Mouse (Mus musculus) hindbrain, embryonic 14.5 days (tissue): ENCODE data around the gene Hnrnph1. TPM values are rescaled to one million over a fixed set of nuclear protein-coding genes. Genes with fewer than 3 reads are reported as not detected.
A peak's percentile ranks its signal among the peaks of the same experiment; 100 is the strongest.

ENCODE experiments used
- ATAC-seq: fragments of 200-750 bp; cut with Nextera tagmentation; 2 replicates; pipeline ENCODE4 v1.8.0; 2017; ENCODE audit warnings: moderate number of reproducible peaks, mild to moderate bottlenecking, moderate TSS enrichment, moderate library complexity; ENCODE audit not compliant: low FRiP score
- DNase-seq: peaks from one replicate; pipeline ENCODE4 v3.0.0-alpha.2; 2015; ENCODE audit warnings: low spot score
- H3K27ac ChIP-seq: fragments of 300-500 bp; sonication (generic); 2 replicates; pipeline ENCODE4 v1.5.1; 2014; ENCODE audit warnings: mild to moderate bottlenecking, moderate library complexity
- H3K27me3 ChIP-seq: fragments of 300-500 bp; sonication (generic); 2 replicates; pipeline ENCODE4 v1.6.1; 2014; ENCODE audit warnings: mild to moderate bottlenecking, low read length, mixed read lengths; ENCODE audit not compliant: control insufficient read depth, insufficient read depth
- H3K36me3 ChIP-seq: fragments of 300-500 bp; sonication (generic); replicated peaks from 2 replicates; pipeline ENCODE4 v1.6.1; 2014; ENCODE audit not compliant: control insufficient read depth, insufficient read depth
- H3K4me1 ChIP-seq: fragments of 300-500 bp; sonication (generic); replicated peaks from 2 replicates; pipeline ENCODE4 v1.6.1; 2014; ENCODE audit warnings: antibody characterized with exemption, low read length, mixed read lengths; ENCODE audit not compliant: control insufficient read depth, insufficient read depth
- H3K4me2 ChIP-seq: fragments of 300-500 bp; sonication (generic); replicated peaks from 2 replicates; pipeline ENCODE4 v1.6.1; 2014; ENCODE audit warnings: mild to moderate bottlenecking, moderate library complexity
- H3K4me3 ChIP-seq: fragments of 300-500 bp; sonication (generic); replicated peaks from 2 replicates; pipeline ENCODE4 v1.5.1; 2014; ENCODE audit warnings: mild to moderate bottlenecking, low read length
- H3K9ac ChIP-seq: fragments of 300-500 bp; sonication (generic); 2 replicates; pipeline ENCODE4 v1.6.1; 2014
- H3K9me3 ChIP-seq: fragments of 300-500 bp; sonication (generic); 2 replicates; pipeline ENCODE4 v1.6.1; 2016; ENCODE audit warnings: low read length; ENCODE audit not compliant: control insufficient read depth
- WGBS: fragments of 180-500 bp; shearing (Covaris S2); extraction: QIAGEN DNeasy Blood & Tissue Kit; methylation state at CpG from one replicate; pipeline ENCODE4 v1.1.7; 2014; 5-methylcytosine and 5-hydroxymethylcytosine counted together
- polyA plus RNA-seq: library from polyadenylated mRNA; unstranded; fragments of >200 nt; fragmentation: Nextera tagmentation; extraction: Ambion mirVana; gene quantifications from 2 replicates; pipeline ENCODE4 v1.2.1, GENCODE M21; 2014

The Hnrnph1 gene
- polyA plus RNA-seq, 1 experiment from 2014 or later, result 429 TPM

- ATAC-seq (no peak), DNase-seq (no peak)
- Histone ChIP-seq H3K9me3 (no peaks in the 10 kb centered on the region), H3K9ac (peak overlapping the region; percentile 90), H3K4me3 (peak overlapping the region; percentile 84), H3K27me3 (no peaks in the 10 kb centered on the region), H3K4me2 (peak overlapping the region; percentile 99), H3K27ac (no peak overlapping the region), H3K4me1 (peaks cover 28% of the 10 kb centered on the region), H3K36me3 (peaks cover 42% of the 10 kb centered on the region)
- WGBS, result 69% methylated on average over 12 of the region's 12 CpGs
Measured at GRCm38 (mm10) chr11:50379023-50379752, 2.4 kb downstream of the Hnrnph1 start.

DNA sequence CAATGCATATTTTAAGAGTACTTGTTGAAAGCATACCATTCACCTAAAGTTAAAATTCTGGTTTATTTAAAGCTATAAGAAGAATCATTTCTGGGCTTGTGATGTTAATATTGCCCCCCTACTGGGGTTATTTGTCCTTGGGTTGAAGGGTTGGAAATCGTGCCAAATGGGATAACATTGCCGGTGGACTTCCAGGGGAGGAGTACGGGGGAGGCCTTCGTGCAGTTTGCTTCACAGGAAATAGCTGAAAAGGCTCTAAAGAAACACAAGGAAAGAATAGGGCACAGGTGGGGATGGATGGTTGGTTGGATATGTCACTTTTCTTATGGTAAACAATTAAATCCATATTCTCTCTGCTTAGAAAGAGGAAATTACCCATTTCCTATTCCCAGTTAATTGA lies 4.5 kb downstream of the Hnrnph1 start:
- 22% methylated on average over 4 of the region's 4 CpGs for WGBS

GRCm38 (mm10) chr11:50387167-50387679 lies 10.4 kb downstream of the Hnrnph1 start:
- Histone ChIP-seq H3K4me1 (no peaks in the 10 kb centered on the region), H3K27me3 (no peaks in the 10 kb centered on the region), H3K27ac (no peak overlapping the region), H3K4me3 (no peak overlapping the region), H3K36me3 (peaks cover 86% of the 10 kb centered on the region), H3K9me3 (no peaks in the 10 kb centered on the region), H3K4me2 (no peak overlapping the region), H3K9ac (no peak overlapping the region)
- ATAC-seq (0 out of 2 replicates have a peak, but pooled peaks have one; percentile 9), DNase-seq (peak; percentile 36)
- 87% methylated on average over 3 of the region's 3 CpGs for WGBS

More for the DNA sequence above, 4.5 kb downstream of the Hnrnph1 start:
- Histone ChIP-seq H3K4me1 (peaks cover 23% of the 10 kb centered on the region), H3K9me3 (no peaks in the 10 kb centered on the region), H3K36me3 (peaks cover 60% of the 10 kb centered on the region), H3K27ac (no peak overlapping the region), H3K9ac (peak overlapping the region; percentile 53; the same call in 1 of the 2 replicates), H3K4me3 (peak overlapping the region; percentile 26), H3K27me3 (no peaks in the 10 kb centered on the region), H3K4me2 (peak overlapping the region; percentile 59)
- no peak for ATAC-seq
- DNase-seq, result no peak

DNA sequence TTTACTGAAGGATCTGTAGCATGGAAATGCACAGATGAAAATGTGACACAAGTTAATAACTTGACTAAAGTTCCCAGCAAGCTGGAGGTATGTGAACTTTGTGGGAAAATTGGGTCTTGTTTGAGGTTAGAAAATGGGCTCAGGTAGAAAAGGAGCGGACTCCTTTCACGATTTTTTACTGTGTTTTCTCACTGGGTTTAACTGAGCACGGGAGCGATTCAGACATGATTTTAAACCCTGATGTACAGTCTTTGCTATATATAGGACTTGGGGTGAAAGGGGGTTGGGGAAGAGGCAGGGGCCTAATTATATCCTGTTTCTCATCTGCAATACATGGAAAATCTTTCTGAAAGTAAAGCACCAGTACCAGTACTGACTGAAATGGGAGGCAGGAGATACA lies 10.9 kb downstream of the Hnrnph1 start:
- ATAC-seq (no peak), DNase-seq (no peak)
- Histone ChIP-seq H3K9ac (no peak overlapping the region), H3K27ac (no peak overlapping the region), H3K4me3 (no peak overlapping the region), H3K4me2 (no peak overlapping the region), H3K36me3 (peaks cover 83% of the 10 kb centered on the region), H3K4me1 (no peaks in the 10 kb centered on the region), H3K27me3 (no peaks in the 10 kb centered on the region), H3K9me3 (no peaks in the 10 kb centered on the region)
- WGBS, result 92% methylated on average over 4 of the region's 4 CpGs

- H3K4me1 ChIP-seq, result no peaks in the 10 kb centered on the region
- ATAC-seq (no peak), DNase-seq (no peak)
- no peak overlapping the region for H3K4me3 ChIP-seq
- no peak overlapping the region for H3K9ac ChIP-seq
- H3K36me3 ChIP-seq, result peaks cover 82% of the 10 kb centered on the region
- 97% methylated on average over 3 of the region's 3 CpGs for WGBS
- no peaks in the 10 kb centered on the region for H3K27me3 ChIP-seq
- H3K9me3 ChIP-seq, result no peaks in the 10 kb centered on the region
- no peak overlapping the region for H3K27ac ChIP-seq
- H3K4me2 ChIP-seq, result no peak overlapping the region
Measured at GRCm38 (mm10) chr11:50388217-50388929, 11.6 kb downstream of the Hnrnph1 start.

GRCm38 (mm10) chr11:50389011-50389410 lies 12.2 kb downstream of the Hnrnph1 start:
- no peak for ATAC-seq
- no peak for DNase-seq
- peaks cover 84% of the 10 kb centered on the region for H3K36me3 ChIP-seq
- no peak overlapping the region for H3K4me3 ChIP-seq
- no peaks in the 10 kb centered on the region for H3K27me3 ChIP-seq
- H3K4me2 ChIP-seq, result no peak overlapping the region
- 85% methylated on average over 3 of the region's 3 CpGs for WGBS
- H3K9ac ChIP-seq, result no peak overlapping the region
- no peak overlapping the region for H3K27ac ChIP-seq
- no peaks in the 10 kb centered on the region for H3K4me1 ChIP-seq
- no peaks in the 10 kb centered on the region for H3K9me3 ChIP-seq

DNA sequence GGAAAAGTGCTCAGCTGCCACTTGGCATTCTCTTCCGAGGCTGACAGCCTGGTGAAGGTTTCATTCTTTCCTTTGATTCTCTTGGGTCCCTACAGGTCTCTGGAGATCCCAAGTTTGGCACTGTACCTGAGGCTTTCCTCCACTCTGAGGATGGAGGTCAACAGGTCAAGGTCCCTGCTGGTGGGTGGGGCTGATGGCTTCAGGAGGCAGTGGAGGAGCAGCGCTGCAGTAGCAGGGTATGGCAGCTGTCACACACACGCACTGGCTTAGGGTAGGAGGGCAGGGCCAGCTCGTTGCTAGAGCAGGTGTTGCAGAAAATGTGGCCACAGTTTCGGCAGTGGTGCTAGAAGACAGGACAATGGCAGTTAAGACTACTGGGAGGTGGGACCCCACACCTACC lies 12.8 kb downstream of the Hnrnph1 start:
- ATAC-seq, result no peak

DNA sequence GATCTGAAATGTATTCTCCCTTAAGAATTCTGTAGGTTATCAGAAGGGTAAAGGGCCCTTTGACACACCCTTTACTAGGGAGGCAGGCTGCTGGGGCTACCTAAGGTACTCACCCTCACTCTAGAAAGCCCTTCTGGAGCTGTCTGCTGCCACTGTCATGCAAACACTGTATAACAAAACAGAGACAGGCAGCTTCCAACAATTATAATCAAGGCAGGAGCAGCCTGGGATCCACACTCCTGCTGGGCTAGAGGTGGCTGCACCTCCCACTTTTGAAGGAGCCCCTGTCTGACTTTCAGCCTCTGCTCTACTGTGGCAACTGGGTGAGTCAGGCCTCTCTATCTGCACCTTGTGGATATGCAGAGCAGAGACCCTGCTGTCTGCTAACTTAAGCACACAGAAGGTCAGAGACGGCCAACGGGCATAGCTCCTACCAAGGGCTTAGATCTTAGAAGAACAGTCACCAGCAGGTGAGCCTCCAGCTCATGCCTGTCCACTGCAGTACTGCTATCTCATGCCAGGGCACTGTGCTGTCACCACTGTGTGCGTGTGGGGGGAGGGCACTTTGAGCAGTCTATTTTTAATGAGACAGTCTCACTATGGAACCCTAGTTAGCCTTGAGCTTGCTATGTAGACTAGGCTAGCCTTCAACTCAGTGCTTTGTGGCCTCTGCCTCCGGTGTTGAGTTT lies 14.6 kb downstream of the Hnrnph1 start:
- Histone ChIP-seq H3K4me1 (no peaks in the 10 kb centered on the region), H3K27ac (no peak overlapping the region), H3K9ac (no peak overlapping the region), H3K4me3 (no peak overlapping the region), H3K4me2 (no peak overlapping the region), H3K27me3 (no peaks in the 10 kb centered on the region), H3K9me3 (no peaks in the 10 kb centered on the region), H3K36me3 (peaks cover 80% of the 10 kb centered on the region)
- WGBS, result 86% methylated on average over 4 of the region's 4 CpGs
- no peak for ATAC-seq
- DNase-seq, result no peak

More for the DNA sequence above, 12.8 kb downstream of the Hnrnph1 start:
- Histone ChIP-seq H3K4me1 (no peaks in the 10 kb centered on the region), H3K27ac (no peak overlapping the region), H3K4me3 (no peak overlapping the region), H3K9me3 (no peaks in the 10 kb centered on the region), H3K9ac (no peak overlapping the region), H3K27me3 (no peaks in the 10 kb centered on the region), H3K36me3 (peaks cover 86% of the 10 kb centered on the region), H3K4me2 (no peak overlapping the region)
- 71% methylated on average over 5 of the region's 5 CpGs for WGBS
- DNase-seq, result no peak

DNA sequence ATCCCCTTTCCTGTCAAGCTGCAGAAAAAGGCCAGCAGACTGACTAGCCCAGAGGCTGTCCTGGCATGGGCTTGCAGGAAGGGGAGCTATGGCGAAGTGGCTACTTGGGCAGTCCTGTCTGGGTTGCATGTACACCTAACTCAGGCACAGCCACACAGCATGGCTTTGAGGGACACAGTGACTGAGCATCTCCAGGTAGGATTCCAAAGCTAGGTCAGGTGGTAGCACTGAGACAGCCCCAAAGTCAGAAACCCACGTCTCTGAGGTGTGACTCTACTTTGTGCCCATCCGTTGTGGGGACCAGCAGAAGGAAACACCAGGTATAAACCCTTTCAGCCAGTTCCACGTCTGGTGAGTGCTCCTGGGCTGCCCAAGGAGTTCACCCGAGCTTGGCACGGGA lies 16.5 kb downstream of the Hnrnph1 start:
- WGBS, result 87% methylated on average over 6 of the region's 6 CpGs
- H3K4me1 ChIP-seq, result no peaks in the 10 kb centered on the region
- H3K36me3 ChIP-seq, result peaks cover 80% of the 10 kb centered on the region
- H3K27me3 ChIP-seq, result no peaks in the 10 kb centered on the region
- H3K9ac ChIP-seq, result no peak overlapping the region
- H3K9me3 ChIP-seq, result no peaks in the 10 kb centered on the region
- H3K27ac ChIP-seq, result no peak overlapping the region
- ATAC-seq (no peak), DNase-seq (no peak)
- H3K4me2 ChIP-seq, result no peak overlapping the region
- no peak overlapping the region for H3K4me3 ChIP-seq
